Mouse (Mus musculus): Measurements from ENCODE around the gene Mitd1.

Mitd1 gene

DNA sequence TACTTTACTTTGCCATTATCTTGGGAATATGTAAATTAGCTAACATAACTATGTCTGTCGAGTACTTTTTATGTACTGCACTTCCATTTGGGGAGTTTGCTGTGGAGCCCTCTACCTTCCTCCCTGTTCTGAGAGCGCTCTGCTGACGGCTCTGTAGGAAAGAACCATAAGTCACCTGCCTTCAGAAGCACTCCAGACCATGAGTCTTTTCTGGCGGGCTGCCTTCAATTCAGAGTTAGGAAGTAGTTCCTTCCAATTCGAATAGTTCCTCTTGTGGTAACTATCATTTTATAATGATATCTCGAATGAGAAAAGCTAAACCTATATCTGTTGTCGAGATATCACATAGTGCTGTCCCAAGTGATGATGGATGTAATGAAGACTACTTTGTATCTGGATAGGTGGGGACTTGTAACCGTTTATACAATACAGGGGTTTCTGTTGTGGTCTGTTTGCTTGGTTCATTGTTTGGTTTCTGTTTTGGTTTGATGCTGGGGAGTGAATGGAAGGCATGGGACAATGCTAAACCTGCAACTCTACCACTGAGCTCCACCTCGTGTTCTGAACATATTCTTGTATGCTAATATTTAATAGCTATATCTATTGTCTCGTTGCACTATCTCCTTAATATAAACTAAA is 22.4 kb downstream of the Mitd1 start:
- DNase-seq (ENCODE audit: low read depth, low spot score), result no peak

DNA sequence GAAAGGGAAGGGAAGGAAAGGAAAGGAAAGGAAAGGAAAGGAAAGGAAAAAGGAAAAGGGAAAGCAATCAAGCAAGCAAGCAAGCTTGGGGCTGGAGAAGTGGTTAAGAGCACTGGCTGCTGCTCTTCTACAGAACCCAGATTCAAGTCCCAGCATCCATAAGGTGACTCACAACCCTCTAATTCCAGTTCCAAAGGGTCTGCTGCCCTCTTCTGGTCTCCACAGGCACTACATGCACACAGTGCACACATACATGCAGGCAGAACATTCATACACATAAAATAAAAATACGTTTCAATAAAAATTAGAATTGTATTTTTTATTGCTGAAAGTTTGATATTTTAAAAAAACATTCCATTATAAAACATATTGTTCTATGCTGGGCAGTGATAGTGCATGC is 23.2 kb downstream of the Mitd1 start:
- DNase-seq (ENCODE audit: low read depth, low spot score), result no peak

DNA sequence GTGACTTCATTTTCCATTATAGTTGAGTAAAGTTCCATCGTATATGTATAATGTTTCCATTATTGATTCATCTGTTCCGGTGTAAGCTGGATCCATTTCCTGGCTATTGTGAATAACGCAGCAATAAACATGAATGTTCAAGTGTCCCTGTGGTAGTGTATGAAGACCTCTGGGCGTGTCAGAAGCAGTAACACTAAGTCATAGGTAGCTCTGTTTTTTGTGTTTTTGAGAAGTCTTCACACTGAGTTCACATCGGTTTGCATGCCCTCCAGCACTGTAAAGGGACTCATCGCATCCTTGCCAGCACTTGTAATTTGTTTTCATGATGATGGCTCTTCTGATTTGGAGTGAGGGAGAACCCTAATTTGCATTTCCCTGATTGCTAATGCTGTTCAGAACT is 23.9 kb downstream of the Mitd1 start, which contains the start of gene Tsga10:
Gene Tsga10, minus strand, starts transcription at position 144 of the 400 bp plus-strand sequence.
- no peak for DNase-seq (ENCODE audit: low read depth, low spot score)

DNA sequence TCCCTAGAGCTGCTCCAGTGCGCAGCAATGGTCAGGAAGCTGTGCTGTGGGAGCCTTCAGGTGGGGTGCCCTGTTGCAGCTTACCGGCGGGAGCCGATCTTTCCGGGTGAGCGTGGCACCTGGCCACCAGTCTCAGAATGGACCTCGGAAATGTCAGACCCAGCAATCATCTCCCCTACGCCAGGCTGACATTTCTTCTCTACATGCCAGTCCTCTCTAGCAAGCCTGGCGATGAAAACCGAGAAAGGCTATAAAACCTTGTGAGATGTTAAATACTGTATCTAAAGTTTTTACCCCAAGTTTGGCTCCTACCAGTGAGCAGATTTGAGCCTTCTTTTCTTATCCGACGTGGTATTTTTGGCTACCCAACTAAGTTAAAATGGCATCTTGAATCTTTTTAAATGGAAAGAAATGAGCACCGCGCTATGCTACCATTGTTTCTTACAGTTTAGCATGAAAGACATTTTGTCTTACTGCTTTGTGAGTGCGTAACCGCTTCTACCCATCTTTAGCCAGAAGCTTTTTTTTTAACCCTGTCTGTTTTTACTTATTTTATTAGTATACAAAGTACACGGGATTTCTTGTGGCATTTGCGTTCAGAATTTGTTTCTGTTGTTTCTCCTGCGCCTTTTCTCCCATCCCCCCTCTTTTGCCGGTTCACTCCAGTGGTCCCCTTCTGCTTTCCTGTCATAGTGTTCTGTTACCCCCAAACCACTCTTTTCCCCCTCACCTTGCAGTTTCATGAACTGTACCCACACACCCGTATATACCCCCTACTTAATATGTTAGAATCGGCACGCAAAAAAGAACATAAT is 24.6 kb downstream of the Mitd1 start:
- DNase-seq (ENCODE audit: low read depth, low spot score), result no peak

DNA sequence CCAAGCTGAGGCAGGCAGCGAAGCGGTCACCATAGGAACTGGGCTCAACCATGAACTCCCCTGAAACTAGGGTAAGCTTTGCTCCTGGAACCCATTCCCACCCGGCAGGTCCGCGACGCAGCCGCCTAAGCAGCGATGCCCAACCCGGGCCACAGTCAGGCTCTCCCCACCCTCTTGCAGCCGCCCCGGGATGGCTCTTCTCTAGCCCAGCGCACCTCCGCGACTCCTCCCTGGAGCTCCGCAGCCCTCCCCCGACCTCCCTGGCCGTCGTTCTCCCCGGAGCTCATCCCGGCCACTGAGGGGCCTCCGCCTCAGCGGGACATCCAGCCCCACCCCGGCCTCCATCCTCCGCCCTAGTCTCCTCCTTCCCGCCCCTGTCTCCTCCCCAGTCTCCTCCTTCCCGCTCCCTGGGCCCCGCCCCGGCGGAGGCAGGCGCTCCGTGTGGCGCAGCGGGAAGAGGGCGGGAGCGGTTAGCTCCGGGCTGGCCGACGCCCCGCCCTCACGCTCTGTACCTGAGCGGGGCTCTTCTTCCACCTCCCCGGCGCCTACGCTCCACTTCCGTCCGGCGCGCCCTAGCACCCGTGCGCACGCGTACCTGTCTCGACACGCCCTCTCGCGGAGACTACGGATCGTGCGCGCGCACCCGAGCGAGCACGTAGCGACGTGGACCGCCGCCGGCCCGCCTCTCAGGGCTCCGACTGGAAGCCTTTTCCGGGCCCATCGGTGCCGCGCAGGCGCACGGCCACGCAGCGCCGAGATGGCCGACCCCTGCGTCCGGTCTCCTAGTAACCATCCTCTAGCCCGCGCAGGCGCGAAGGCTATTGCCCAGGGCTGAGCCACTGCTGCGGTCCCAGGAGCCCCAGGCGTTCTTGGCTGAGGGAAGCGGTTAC is 25.5 kb downstream of the Mitd1 start:
- DNase-seq (ENCODE audit: low read depth, low spot score), result peak; percentile 98

DNA sequence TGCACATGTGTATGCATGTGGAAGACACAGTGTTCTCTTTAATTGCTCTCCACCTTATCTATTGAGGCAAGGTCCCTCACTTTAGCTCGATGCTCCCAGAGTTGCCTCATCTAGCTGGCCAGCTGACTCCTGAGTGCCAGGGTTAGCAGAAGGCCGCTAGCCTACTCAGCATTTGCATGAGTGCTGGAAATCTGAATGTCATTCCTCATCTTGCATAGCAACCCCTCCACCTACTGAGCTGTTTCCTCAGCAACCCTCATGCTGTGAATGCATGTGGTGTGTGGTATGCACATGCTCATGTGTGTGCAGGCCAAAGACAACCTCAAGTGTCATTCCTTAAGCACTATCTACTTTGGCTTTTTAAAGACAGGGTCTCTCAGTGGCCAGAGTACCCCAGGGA is 39.5 kb downstream of the Mitd1 start:
- no peak for DNase-seq (ENCODE audit: low read depth, low spot score)

DNA sequence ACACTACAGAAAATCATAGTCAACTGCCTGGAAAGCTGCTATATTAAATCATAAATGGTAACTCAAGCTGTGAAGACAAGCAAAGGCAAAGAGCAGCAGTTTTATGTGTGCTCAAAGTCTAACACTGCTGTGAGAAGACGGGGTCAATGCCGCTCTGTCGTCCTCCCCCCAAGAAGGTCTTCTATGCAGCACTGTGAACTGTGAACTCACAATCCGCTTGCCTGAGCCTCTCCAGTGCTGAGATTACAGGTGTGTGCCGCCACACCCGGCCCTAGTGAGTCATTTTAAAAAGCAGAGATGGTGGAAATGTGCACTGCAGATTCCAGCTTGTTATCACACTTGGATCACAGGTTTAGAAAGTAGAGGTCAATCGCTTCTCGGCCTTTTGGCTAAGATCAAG is 43.3 kb downstream of the Mitd1 start:
- no peak for DNase-seq (ENCODE audit: low read depth, low spot score)

DNA sequence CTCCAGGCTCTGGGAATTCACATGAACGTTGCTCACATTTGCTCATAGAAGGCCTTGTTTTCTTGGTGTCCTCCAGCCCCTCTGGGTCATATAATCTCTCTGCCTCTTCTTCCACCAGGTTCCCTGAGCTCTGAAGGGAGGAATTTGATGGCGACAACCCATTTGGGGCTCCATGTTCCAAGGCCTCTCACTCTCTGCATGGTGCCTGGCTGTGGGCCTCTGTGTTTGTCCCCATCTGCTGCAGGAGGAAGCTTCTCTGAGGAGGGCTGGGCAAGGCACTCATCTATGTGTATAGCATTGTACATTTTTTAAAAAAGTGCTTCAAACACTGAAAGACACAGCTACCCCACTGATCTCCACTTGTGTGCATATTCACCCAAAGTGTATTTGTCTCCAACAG is 58.5 kb downstream of the Mitd1 start:
- no peak for DNase-seq (ENCODE audit: low read depth, low spot score)
